Mouse (Mus musculus) heart, postnatal 0 days (tissue): ENCODE results near the gene Myo1d. TPM values are rescaled to one million over a fixed set of nuclear protein-coding genes. Genes with fewer than 3 reads are reported as not detected.
A peak's percentile ranks its signal among the peaks of the same experiment; 100 is the strongest.

Experiments used
- ATAC-seq: fragments of 200-750 bp; cut with Nextera tagmentation; 2 replicates; pipeline ENCODE4 v1.8.0; 2017; ENCODE audit warnings: low read depth, moderate number of reproducible peaks, moderate library complexity; ENCODE audit not compliant: insufficient read depth
- DNase-seq: peaks from one replicate; pipeline ENCODE4 v3.0.0-alpha.2; 2016; ENCODE audit warnings: low spot score
- H3K27ac ChIP-seq: fragments of 300-500 bp; sonication (generic); 2 replicates; pipeline ENCODE4 v1.5.1; 2014; ENCODE audit warnings: low read depth, mild to moderate bottlenecking
- H3K27me3 ChIP-seq: fragments of 300-500 bp; sonication (generic); 2 replicates; pipeline ENCODE4 v1.6.1; 2014; ENCODE audit warnings: low read length, mixed read lengths; ENCODE audit not compliant: control insufficient read depth, insufficient read depth
- H3K36me3 ChIP-seq: fragments of 300-500 bp; sonication (generic); replicated peaks from 2 replicates; pipeline ENCODE4 v1.6.1; 2014; ENCODE audit warnings: low read length, mixed read lengths; ENCODE audit not compliant: control insufficient read depth, insufficient read depth
- H3K4me1 ChIP-seq: fragments of 300-500 bp; sonication (generic); 2 replicates; pipeline ENCODE4 v1.6.1; 2014; ENCODE audit warnings: antibody characterized with exemption; ENCODE audit not compliant: control insufficient read depth, insufficient read depth
- H3K4me2 ChIP-seq: fragments of 300-500 bp; sonication (generic); 2 replicates; pipeline ENCODE4 v1.6.1; 2014; ENCODE audit warnings: low read depth, mild to moderate bottlenecking, low read length, moderate library complexity
- H3K4me3 ChIP-seq: fragments of 300-500 bp; sonication (generic); 2 replicates; pipeline ENCODE4 v1.5.1; 2014; ENCODE audit warnings: low read depth, low read length
- H3K9ac ChIP-seq: fragments of 300-500 bp; sonication (generic); replicated peaks from 2 replicates; pipeline ENCODE4 v1.6.1; 2014; ENCODE audit warnings: low read depth, low read length, mixed read lengths
- H3K9me3 ChIP-seq: fragments of 300-500 bp; sonication (generic); replicated peaks from 2 replicates; pipeline ENCODE4 v1.6.1; 2016; ENCODE audit warnings: low read length; ENCODE audit not compliant: control insufficient read depth
- CTCF ChIP-seq: IDR thresholded peaks from 2 replicates; pipeline ENCODE4 v1.5.1; 2016; ENCODE audit warnings: antibody characterized with exemption, control low read depth, low read depth
- EP300 ChIP-seq: IDR thresholded peaks from 2 replicates; pipeline ENCODE4 v1.6.1; 2016; ENCODE audit warnings: antibody characterized with exemption, low read depth
- WGBS: fragments of 180-500 bp; shearing (Covaris S2); extraction: QIAGEN DNeasy Blood & Tissue Kit; methylation state at CpG from one replicate; pipeline ENCODE4 v1.1.7; 2014; 5-methylcytosine and 5-hydroxymethylcytosine counted together
- polyA plus RNA-seq: library from polyadenylated mRNA; unstranded; fragments of >200 nt; fragmentation: Nextera tagmentation; extraction: Ambion mirVana; gene quantifications from 2 replicates; pipeline ENCODE4 v1.2.1, GENCODE M21; 2015
- total RNA-seq: library from RNA; depleted of rRNA; stranded (reverse); fragments of >200 nt; gene quantifications from 2 replicates; pipeline ENCODE4 v1.2.3, GENCODE M21; 2014; ENCODE audit warnings: low replicate concordance

Gene Myo1d
- total and polyA plus RNA-seq, 2 experiments from 2014 or later, result 4.5 to 4.6 TPM

DNA sequence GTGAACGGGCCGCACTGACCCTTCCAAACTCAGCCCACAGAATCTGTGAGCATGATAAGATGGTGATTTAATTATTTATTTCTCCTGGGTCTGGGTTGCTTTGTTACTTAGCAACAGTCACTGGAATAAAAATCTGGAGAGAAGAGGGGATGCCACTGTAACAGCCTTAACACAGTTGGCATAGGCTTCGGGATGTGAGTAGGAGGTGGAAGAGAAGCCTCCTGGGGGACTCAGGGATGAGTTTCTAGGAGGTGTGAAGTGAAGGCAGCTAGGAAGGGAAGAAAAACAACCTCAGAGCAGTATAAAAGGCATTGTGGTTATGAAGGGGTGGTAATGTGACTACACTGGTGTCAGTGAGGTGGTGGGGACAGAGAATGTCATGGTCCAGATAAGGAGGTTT is 213.5 kb downstream of the Myo1d start:
- H3K9me3 ChIP-seq, result no peaks in the 10 kb centered on the region
- H3K4me1 ChIP-seq, result peaks cover 14% of the 10 kb centered on the region
- TF ChIP-seq EP300, result no peak
- no peak for TF ChIP-seq CTCF
- 35% methylated on average over 3 of the region's 3 CpGs for WGBS
- H3K27ac ChIP-seq, result no peak overlapping the region
- H3K27me3 ChIP-seq, result no peaks in the 10 kb centered on the region
- no peak overlapping the region for H3K4me2 ChIP-seq
- DNase-seq, result no peak
- no peak overlapping the region for H3K4me3 ChIP-seq
- H3K36me3 ChIP-seq, result no peaks in the 10 kb centered on the region
- no peak for ATAC-seq
- H3K9ac ChIP-seq, result no peak overlapping the region

DNA sequence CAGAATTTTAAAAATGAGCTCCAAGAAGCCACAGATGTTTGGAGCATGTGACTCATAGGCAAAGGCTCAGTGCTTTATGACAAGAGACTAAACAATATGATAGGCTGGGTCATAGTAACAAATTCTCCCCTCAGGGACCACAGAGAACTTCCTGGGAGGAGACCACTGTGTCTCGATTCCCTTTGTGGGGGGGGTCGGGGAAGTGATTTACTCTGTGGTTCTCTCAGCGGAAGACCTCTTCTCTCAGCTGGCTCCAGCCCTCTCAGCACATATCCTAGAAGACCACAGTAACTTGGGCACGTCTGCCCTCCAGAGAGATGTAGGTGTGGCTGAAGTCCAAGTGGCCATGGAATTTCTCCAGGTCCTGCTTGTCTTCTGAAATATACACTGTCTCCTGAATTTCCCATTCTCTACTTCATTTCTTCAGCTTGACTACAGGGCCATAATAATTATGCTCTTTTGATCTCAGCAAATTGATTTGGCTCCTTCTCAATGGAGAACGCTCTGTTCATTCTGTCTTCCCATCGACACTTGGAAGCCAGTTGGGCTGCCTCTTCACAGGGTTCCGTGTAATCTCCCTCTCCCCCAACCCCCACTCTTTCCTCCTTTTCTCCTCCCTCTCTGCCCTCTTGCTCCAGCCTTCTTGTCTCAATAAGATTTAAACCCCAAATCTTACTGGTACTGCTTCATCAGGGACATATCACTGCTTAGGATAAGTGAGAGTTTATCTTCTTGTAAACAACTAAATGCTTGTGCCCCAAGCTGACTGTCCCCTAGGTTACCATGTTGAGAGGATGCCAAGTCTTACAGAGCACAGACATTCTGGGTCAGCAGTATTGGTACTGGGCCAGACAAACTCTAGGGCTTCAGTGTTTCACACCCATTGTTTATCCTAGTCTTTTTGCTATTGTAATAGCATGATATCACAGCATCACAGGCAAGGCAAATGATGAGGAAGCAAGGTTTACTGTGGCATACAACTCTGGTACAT is 214.6 kb downstream of the Myo1d start:
- ATAC-seq, result no peak; the same call in 1 of the 2 replicates
- H3K27ac ChIP-seq, result no peak overlapping the region
- no peaks in the 10 kb centered on the region for H3K36me3 ChIP-seq
- no peak overlapping the region for H3K9ac ChIP-seq
- no peak overlapping the region for H3K4me3 ChIP-seq
- H3K4me2 ChIP-seq, result no peak overlapping the region
- H3K27me3 ChIP-seq, result no peaks in the 10 kb centered on the region
- peaks cover 14% of the 10 kb centered on the region for H3K4me1 ChIP-seq
- TF ChIP-seq EP300 (no peak), CTCF (no peak)
- no peaks in the 10 kb centered on the region for H3K9me3 ChIP-seq
- DNase-seq, result peak; percentile 11
- 47% methylated on average over 7 of the region's 7 CpGs for WGBS

DNA sequence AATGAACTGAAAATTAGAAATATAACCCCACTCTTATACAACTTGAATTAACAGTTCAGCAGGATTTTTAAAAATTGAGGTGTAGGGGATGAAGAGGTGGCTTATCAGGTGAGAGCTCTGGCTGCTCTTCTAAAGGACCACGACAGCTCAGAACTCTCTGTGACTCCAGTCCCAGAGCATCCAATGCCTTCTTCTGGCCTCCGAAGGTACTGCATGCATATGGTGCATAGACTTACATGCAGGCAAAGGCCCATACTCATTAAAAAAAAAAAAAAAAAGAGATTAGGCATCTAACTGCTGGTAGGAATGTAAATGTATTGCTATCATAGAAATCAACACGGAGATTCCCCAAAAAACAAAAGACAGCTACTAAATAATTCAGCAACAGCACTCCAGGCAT is 217.3 kb downstream of the Myo1d start:
- Histone ChIP-seq H3K9ac (no peak overlapping the region), H3K9me3 (no peaks in the 10 kb centered on the region), H3K4me2 (no peak overlapping the region), H3K27me3 (no peaks in the 10 kb centered on the region), H3K4me1 (peaks cover 14% of the 10 kb centered on the region), H3K4me3 (no peak overlapping the region), H3K27ac (no peak overlapping the region), H3K36me3 (no peaks in the 10 kb centered on the region)
- no peak for ATAC-seq
- no peak for DNase-seq
- TF ChIP-seq EP300, result no peak
- TF ChIP-seq CTCF, result peak; percentile 47
- WGBS, result 46% methylated on average over 3 of the region's 3 CpGs

DNA sequence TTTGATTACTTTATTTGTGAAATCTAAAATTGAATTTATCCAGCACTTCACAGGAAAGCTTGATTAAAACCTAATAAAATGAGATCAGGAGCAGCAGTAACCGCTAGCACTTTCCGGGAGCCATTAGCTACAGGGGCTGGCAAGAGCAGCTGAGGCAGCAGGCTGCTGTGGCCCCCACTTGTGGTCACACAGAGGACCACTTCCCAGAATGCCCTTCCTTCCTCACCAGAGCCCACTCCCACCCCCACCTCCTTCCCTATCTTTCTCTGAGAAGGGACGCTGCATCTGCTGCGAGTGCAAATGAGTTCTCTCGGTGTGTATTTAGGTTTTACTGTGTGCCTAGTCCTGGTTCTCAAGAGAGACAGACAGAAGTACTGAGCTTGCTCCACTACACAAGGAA is 219.1 kb downstream of the Myo1d start:
- H3K4me1 ChIP-seq, result peaks cover 9% of the 10 kb centered on the region
- DNase-seq, result no peak
- no peak overlapping the region for H3K9ac ChIP-seq
- no peak overlapping the region for H3K27ac ChIP-seq
- no peak for ATAC-seq
- no peak overlapping the region for H3K4me2 ChIP-seq
- no peaks in the 10 kb centered on the region for H3K36me3 ChIP-seq
- H3K27me3 ChIP-seq, result no peaks in the 10 kb centered on the region
- TF ChIP-seq EP300 (no peak), CTCF (no peak)
- H3K9me3 ChIP-seq, result no peaks in the 10 kb centered on the region
- H3K4me3 ChIP-seq, result no peak overlapping the region
- 69% methylated on average over 5 of the region's 5 CpGs for WGBS

DNA sequence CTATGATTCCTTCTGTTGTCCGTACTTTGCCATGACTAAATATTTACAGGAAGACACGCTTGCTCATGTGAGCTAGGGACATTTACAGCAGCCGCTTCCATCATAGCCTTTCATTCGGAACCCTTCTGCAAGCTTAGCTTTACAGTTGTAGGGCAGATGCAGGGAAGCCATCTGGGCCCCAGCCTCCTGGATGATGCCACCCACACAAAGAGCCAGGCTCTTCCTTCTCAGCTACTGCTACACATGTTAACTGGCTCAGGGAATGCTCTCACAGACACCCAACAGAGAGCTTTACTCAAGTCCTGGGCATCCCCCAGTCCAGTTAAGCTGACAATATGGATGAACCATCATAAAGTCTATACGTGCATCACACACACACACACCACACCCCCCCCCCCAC is 224.4 kb downstream of the Myo1d start:
- H3K36me3 ChIP-seq, result no peaks in the 10 kb centered on the region
- H3K9ac ChIP-seq, result no peak overlapping the region
- no peak overlapping the region for H3K27ac ChIP-seq
- no peak overlapping the region for H3K4me2 ChIP-seq
- ATAC-seq, result no peak
- 90% methylated on average over 5 of the region's 5 CpGs for WGBS
- no peak overlapping the region for H3K4me3 ChIP-seq
- no peak for DNase-seq
- H3K9me3 ChIP-seq, result no peaks in the 10 kb centered on the region
- no peaks in the 10 kb centered on the region for H3K27me3 ChIP-seq
- H3K4me1 ChIP-seq, result no peaks in the 10 kb centered on the region
- TF ChIP-seq EP300 (no peak), CTCF (no peak)
